Mouse (Mus musculus) bone marrow macrophage, adult 2 months (primary cell): ENCODE data around the gene Dync1h1. TPM values are rescaled to one million over a fixed set of nuclear protein-coding genes. Genes with fewer than 3 reads are reported as not detected.
A peak's percentile ranks its signal among the peaks of the same experiment; 100 is the strongest.

Experiments used
- H3K27ac ChIP-seq: 2 replicates; pipeline ENCODE4 v1.5.1; 2012; ENCODE audit warnings: low read depth, low read length; ENCODE audit not compliant: insufficient read depth
- H3K4me1 ChIP-seq: 2 replicates; pipeline ENCODE4 v1.6.1; 2012; ENCODE audit warnings: low read length; ENCODE audit not compliant: control insufficient read depth, insufficient read depth
- H3K4me3 ChIP-seq: 2 replicates; pipeline ENCODE4 v1.5.1; 2012; ENCODE audit warnings: mild to moderate bottlenecking, low read length, moderate library complexity; ENCODE audit not compliant: insufficient read depth
- CTCF ChIP-seq: IDR thresholded peaks from 2 replicates; pipeline ENCODE4 v1.5.1; 2012; ENCODE audit warnings: low read depth, mild to moderate bottlenecking, low read length, moderate library complexity
- POLR2A ChIP-seq: IDR thresholded peaks from 2 replicates; pipeline ENCODE4 v1.6.1; 2012; ENCODE audit warnings: mild to moderate bottlenecking, low read depth, low read length, borderline replicate concordance
- polyA plus RNA-seq: library from polyadenylated mRNA; stranded (reverse); fragments of >200 nt; gene quantifications from 2 replicates; pipeline ENCODE4 v1.2.4, GENCODE M21; 2012; ENCODE audit not compliant: missing spikeins, insufficient read depth, insufficient read length

The Dync1h1 gene
- polyA plus RNA-seq, 1 experiment: 104 TPM

GRCm38 (mm10) chr12:110600225-110600991 lies 844 bp upstream of the Dync1h1 start:
- H3K4me3 ChIP-seq: peak overlapping the region; percentile 60
- TF ChIP-seq POLR2A (no peak), CTCF (no peak)
- peaks cover 39% of the 10 kb centered on the region for H3K4me1 ChIP-seq
- no peak overlapping the region for H3K27ac ChIP-seq

- TF ChIP-seq CTCF (no peak), POLR2A (no peak)
- Histone ChIP-seq H3K27ac (no peak overlapping the region), H3K4me1 (peaks cover 45% of the 10 kb centered on the region), H3K4me3 (no peak overlapping the region)
Measured at GRCm38 (mm10) chr12:110606161-110606560, 4.9 kb downstream of the Dync1h1 start.

- peaks cover 45% of the 10 kb centered on the region for H3K4me1 ChIP-seq
- no peak overlapping the region for H3K4me3 ChIP-seq
- no peak overlapping the region for H3K27ac ChIP-seq
- TF ChIP-seq CTCF: no peak
- TF ChIP-seq POLR2A: no peak
Measured at GRCm38 (mm10) chr12:110606676-110607075, 5.4 kb downstream of the Dync1h1 start.

- Histone ChIP-seq H3K4me1 (peaks cover 43% of the 10 kb centered on the region), H3K27ac (peak overlapping the region; percentile 82), H3K4me3 (peak overlapping the region; percentile 56)
- TF ChIP-seq POLR2A (no peak), CTCF (no peak)
Measured at GRCm38 (mm10) chr12:110608460-110609152, 7.4 kb downstream of the Dync1h1 start.

GRCm38 (mm10) chr12:110609153-110609497 lies 7.9 kb downstream of the Dync1h1 start:
- peak overlapping the region; percentile 56 for H3K4me3 ChIP-seq

GRCm38 (mm10) chr12:110610713-110611112 lies 9.5 kb downstream of the Dync1h1 start:
- no peak overlapping the region for H3K27ac ChIP-seq
- H3K4me3 ChIP-seq: no peak overlapping the region
- peaks cover 30% of the 10 kb centered on the region for H3K4me1 ChIP-seq
- TF ChIP-seq CTCF (no peak), POLR2A (no peak)

More at GRCm38 (mm10) chr12:110609153-110609497, 7.9 kb downstream of the Dync1h1 start:
- TF ChIP-seq POLR2A (no peak), CTCF (no peak)
- Histone ChIP-seq H3K27ac (peak overlapping the region; percentile 82), H3K4me1 (peaks cover 39% of the 10 kb centered on the region)

- TF ChIP-seq POLR2A: no peak
- TF ChIP-seq CTCF: no peak
- H3K4me1 ChIP-seq: no peaks in the 10 kb centered on the region
- H3K4me3 ChIP-seq: no peak overlapping the region
- no peak overlapping the region for H3K27ac ChIP-seq
Measured at GRCm38 (mm10) chr12:110630056-110630455, 28.8 kb downstream of the Dync1h1 start.

GRCm38 (mm10) chr12:110636293-110636692 lies 35.0 kb downstream of the Dync1h1 start:
- no peak for TF ChIP-seq POLR2A
- TF ChIP-seq CTCF: no peak
- H3K27ac ChIP-seq: no peak overlapping the region
- H3K4me3 ChIP-seq: no peak overlapping the region
- no peaks in the 10 kb centered on the region for H3K4me1 ChIP-seq

GRCm38 (mm10) chr12:110637507-110638114 lies 36.4 kb downstream of the Dync1h1 start:
- no peaks in the 10 kb centered on the region for H3K4me1 ChIP-seq
- H3K27ac ChIP-seq: no peak overlapping the region
- no peak overlapping the region for H3K4me3 ChIP-seq
- no peak for TF ChIP-seq CTCF
- TF ChIP-seq POLR2A: no peak

- H3K4me3 ChIP-seq: no peak overlapping the region
- H3K4me1 ChIP-seq: no peaks in the 10 kb centered on the region
- no peak overlapping the region for H3K27ac ChIP-seq
- TF ChIP-seq POLR2A: no peak
- no peak for TF ChIP-seq CTCF
Measured at GRCm38 (mm10) chr12:110650241-110650641, 49.0 kb downstream of the Dync1h1 start.
